Mouse (Mus musculus): ENCODE results near the gene Wfdc12. TPM values are rescaled to one million over a fixed set of nuclear protein-coding genes. Genes with fewer than 3 reads are reported as not detected.

Gene Wfdc12
- not detected in 2 replicates for polyA plus RNA-seq (2014; fragmentation: Nextera tagmentation; extraction: Ambion mirVana)

DNA sequence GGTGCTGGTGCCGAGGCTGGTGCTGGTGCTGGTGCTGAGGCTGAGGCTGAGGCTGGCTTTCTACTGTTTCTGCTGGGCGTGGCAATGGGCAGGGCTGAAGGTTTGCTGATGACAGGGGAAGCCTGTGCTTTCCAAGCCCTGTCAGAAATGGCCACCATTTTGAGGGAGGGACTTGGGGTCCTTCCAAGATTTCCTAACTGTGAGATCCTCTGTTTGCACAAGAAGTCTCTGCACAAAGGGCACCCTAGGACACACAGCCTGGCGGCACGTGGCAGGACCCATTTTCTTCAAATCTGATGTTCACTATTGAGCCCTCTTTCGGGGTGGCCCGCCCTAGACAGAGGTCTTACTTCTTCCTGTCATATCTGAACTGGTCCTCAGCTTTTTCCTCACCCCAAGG lies at the start of gene Wfdc12:
Gene Wfdc12, minus strand, starts transcription at position 33 of the 400 bp plus-strand sequence.
- Histone ChIP-seq H3K27ac (ENCODE audit: low read depth, low read length) (no peak within 1 kb of the TSS), H3K27me3 (replicated peaks; ENCODE audit: control insufficient read depth, insufficient read depth, low read length) (no peaks in the 10 kb centered on the region), H3K4me3 (ENCODE audit: low read depth, low read length) (no peak within 1 kb of the TSS), H3K9me3 (replicated peaks; ENCODE audit: control insufficient read depth, low read length) (no peaks in the 10 kb centered on the region), H3K4me2 (ENCODE audit: low read length) (no peak within 1 kb of the TSS), H3K9ac (ENCODE audit: low read length) (no peak within 1 kb of the TSS), H3K36me3 (ENCODE audit: control insufficient read depth, insufficient read depth, low read length) (no peaks in the 10 kb centered on the region), H3K4me1 (ENCODE audit: control insufficient read depth, insufficient read depth, low read length) (no peaks in the 10 kb centered on the region)
- ATAC-seq (no peak), DNase-seq (ENCODE audit: low spot score) (no peak)
- 78% methylated on average over 6 of the region's 6 CpGs for WGBS

DNA sequence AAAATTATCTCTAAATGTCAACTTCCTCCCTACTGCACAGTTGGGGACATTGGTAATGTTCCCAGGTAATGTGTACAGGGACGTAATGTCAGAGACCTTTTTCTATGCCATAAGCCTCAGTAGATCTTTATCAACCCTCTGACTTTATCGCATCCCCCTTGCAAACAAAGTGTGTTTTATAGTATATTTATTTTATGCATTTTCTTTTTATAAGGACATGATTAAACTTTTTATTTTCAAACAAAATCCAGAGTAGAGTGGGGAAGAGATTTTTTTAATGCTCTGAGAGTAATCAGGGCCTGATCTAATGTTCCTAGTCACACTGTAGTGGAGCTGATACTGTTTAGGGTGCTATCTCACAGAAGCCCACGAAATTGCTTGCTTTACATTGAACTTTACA lies 48.0 kb upstream of the Wfdc12 start, which contains the start of gene Svs2:
Gene Svs2, minus strand, starts transcription at position 101 of the 400 bp plus-strand sequence.
- no peak for DNase-seq (ENCODE audit: low spot score)
- H3K4me1 ChIP-seq (ENCODE audit: control insufficient read depth, insufficient read depth, low read length), result no peaks in the 10 kb centered on the region
- H3K4me2 ChIP-seq (ENCODE audit: low read length), result no peak within 1 kb of the TSS
- 88% methylated on average over 3 of the region's 3 CpGs for WGBS
- H3K4me3 ChIP-seq (ENCODE audit: low read depth, low read length), result no peak within 1 kb of the TSS
- H3K9ac ChIP-seq (ENCODE audit: low read length), result no peak within 1 kb of the TSS
- H3K27ac ChIP-seq (ENCODE audit: low read depth, low read length), result no peak within 1 kb of the TSS
- no peaks in the 10 kb centered on the region for H3K27me3 ChIP-seq (replicated peaks; ENCODE audit: control insufficient read depth, insufficient read depth, low read length)
- ATAC-seq, result no peak
- H3K9me3 ChIP-seq (replicated peaks; ENCODE audit: control insufficient read depth, low read length), result no peaks in the 10 kb centered on the region
- H3K36me3 ChIP-seq (ENCODE audit: control insufficient read depth, insufficient read depth, low read length), result no peaks in the 10 kb centered on the region

DNA sequence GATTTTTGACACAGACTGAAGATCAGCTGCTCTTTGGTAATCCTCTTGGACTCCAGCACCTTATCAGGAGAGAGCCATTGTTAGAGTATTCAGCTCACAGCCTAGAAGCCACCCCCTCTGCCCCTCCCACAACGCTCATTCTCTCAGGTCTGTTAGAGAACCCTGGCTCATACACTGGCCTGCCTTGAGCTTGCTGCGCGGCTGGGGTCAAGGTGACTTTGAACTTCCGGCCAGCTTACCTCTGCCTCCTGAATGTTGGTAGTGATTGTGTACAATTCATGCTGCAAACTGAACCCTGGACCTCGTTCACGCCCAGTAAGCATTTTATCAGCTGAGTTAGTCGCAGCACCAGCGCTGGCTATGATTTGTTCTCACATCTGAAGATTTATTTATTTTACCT lies 42.3 kb upstream of the Wfdc12 start:
- Histone ChIP-seq H3K4me3 (ENCODE audit: low read depth, low read length) (no peak overlapping the region), H3K4me2 (ENCODE audit: low read length) (no peak overlapping the region), H3K36me3 (ENCODE audit: control insufficient read depth, insufficient read depth, low read length) (no peaks in the 10 kb centered on the region), H3K4me1 (ENCODE audit: control insufficient read depth, insufficient read depth, low read length) (no peaks in the 10 kb centered on the region), H3K9ac (ENCODE audit: low read length) (no peak overlapping the region), H3K9me3 (replicated peaks; ENCODE audit: control insufficient read depth, low read length) (no peaks in the 10 kb centered on the region), H3K27ac (ENCODE audit: low read depth, low read length) (no peak overlapping the region), H3K27me3 (replicated peaks; ENCODE audit: control insufficient read depth, insufficient read depth, low read length) (no peaks in the 10 kb centered on the region)
- ATAC-seq (no peak), DNase-seq (ENCODE audit: low spot score) (no peak)
- WGBS, result 91% methylated on average over 8 of the region's 8 CpGs

DNA sequence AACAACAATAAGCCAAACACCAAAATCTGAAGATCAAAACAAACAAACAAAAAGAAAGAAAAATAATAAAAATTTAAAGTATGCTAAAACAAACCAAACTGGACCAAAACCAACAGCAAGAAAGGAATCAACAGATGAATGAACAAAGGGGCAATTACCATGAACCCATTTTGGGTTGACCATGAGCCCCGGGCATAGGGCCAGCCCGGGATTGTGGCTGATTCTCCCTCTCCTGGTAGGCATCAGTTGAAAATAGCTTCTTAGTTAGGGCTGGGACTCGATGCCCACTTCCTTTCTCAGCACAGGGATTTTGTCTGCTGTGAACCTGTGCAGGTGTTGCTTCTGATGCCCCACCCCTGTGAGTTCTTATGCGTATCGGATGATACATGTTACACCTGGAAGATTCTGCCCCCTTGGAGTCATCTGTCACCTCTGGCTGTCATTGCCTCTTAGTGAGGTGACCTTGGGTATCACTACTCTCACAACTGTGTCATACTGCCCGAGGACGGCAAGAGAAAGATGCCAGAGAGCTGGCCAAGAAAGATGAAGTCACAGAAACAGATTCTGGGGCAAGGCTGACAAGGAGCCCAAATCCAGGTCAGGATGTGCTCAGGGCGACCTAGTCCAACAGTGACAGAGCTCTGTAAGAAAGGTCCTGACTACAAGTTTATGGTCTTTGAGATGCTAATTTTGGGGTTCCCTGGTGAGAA lies 38.1 kb upstream of the Wfdc12 start:
- no peaks in the 10 kb centered on the region for H3K36me3 ChIP-seq (ENCODE audit: control insufficient read depth, insufficient read depth, low read length)
- no peak overlapping the region for H3K9ac ChIP-seq (ENCODE audit: low read length)
- no peak overlapping the region for H3K4me2 ChIP-seq (ENCODE audit: low read length)
- no peak for DNase-seq (ENCODE audit: low spot score)
- ATAC-seq, result no peak
- 82% methylated on average over 8 of the region's 8 CpGs for WGBS
- no peak overlapping the region for H3K27ac ChIP-seq (ENCODE audit: low read depth, low read length)
- H3K4me1 ChIP-seq (ENCODE audit: control insufficient read depth, insufficient read depth, low read length), result no peaks in the 10 kb centered on the region
- H3K27me3 ChIP-seq (replicated peaks; ENCODE audit: control insufficient read depth, insufficient read depth, low read length), result no peaks in the 10 kb centered on the region
- H3K4me3 ChIP-seq (ENCODE audit: low read depth, low read length), result no peak overlapping the region
- H3K9me3 ChIP-seq (replicated peaks; ENCODE audit: control insufficient read depth, low read length), result no peaks in the 10 kb centered on the region

DNA sequence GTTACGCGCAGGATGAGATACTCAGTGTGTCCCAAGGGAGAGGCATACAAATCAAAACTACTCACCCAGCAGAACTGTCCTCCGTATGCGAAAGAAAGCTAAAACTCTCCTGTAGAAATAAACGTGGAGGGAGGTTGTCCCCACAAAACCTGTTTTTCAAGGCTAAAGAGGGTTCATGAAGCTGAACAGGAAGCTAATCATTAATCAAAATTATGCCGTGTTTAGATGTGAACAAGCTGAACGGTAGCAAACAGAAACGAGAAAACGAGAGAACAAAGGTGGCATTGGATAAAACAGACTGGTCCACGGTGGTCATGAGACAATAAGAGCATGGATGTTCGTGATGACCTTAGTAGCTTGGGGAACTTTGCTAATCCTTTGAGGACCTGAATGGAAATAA lies 31.1 kb upstream of the Wfdc12 start, which contains the start of gene Wfdc15b:
Gene Wfdc15b, minus strand, starts transcription at position 139 of the 400 bp plus-strand sequence.
- no peak within 1 kb of the TSS for H3K27ac ChIP-seq (ENCODE audit: low read depth, low read length)
- H3K9ac ChIP-seq (ENCODE audit: low read length), result no peak within 1 kb of the TSS
- no peak within 1 kb of the TSS for H3K4me3 ChIP-seq (ENCODE audit: low read depth, low read length)
- DNase-seq (ENCODE audit: low spot score), result no peak
- 84% methylated on average over 11 of the region's 11 CpGs for WGBS
- H3K4me2 ChIP-seq (ENCODE audit: low read length), result no peak within 1 kb of the TSS
- ATAC-seq, result no peak
- no peaks in the 10 kb centered on the region for H3K27me3 ChIP-seq (replicated peaks; ENCODE audit: control insufficient read depth, insufficient read depth, low read length)
- no peaks in the 10 kb centered on the region for H3K9me3 ChIP-seq (replicated peaks; ENCODE audit: control insufficient read depth, low read length)
- no peaks in the 10 kb centered on the region for H3K4me1 ChIP-seq (ENCODE audit: control insufficient read depth, insufficient read depth, low read length)
- H3K36me3 ChIP-seq (ENCODE audit: control insufficient read depth, insufficient read depth, low read length), result no peaks in the 10 kb centered on the region

DNA sequence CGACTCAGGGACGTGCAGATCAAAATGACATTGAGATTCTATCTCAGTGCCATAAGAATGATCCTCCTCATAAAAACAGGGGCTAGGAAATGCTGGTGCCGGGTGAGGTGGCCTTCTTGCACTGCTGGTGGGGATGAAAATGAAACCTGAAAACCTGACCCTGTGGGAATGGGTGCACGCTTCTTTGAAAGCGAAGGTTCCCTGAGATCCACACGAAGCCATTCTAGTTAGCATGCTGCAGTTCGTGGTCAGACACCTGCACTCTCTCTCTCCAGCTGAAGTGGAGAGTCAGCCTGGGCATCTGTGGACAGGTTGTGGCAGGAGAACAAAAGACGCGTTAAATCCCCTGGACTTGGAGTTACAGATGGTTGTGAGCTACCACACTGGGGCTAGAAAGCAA lies 28.9 kb upstream of the Wfdc12 start:
- no peak overlapping the region for H3K4me2 ChIP-seq (ENCODE audit: low read length)
- no peak overlapping the region for H3K9ac ChIP-seq (ENCODE audit: low read length)
- H3K27me3 ChIP-seq (replicated peaks; ENCODE audit: control insufficient read depth, insufficient read depth, low read length), result no peaks in the 10 kb centered on the region
- H3K36me3 ChIP-seq (ENCODE audit: control insufficient read depth, insufficient read depth, low read length), result no peaks in the 10 kb centered on the region
- no peaks in the 10 kb centered on the region for H3K9me3 ChIP-seq (replicated peaks; ENCODE audit: control insufficient read depth, low read length)
- no peak for ATAC-seq
- no peak overlapping the region for H3K27ac ChIP-seq (ENCODE audit: low read depth, low read length)
- H3K4me3 ChIP-seq (ENCODE audit: low read depth, low read length), result no peak overlapping the region
- no peaks in the 10 kb centered on the region for H3K4me1 ChIP-seq (ENCODE audit: control insufficient read depth, insufficient read depth, low read length)
- no peak for DNase-seq (ENCODE audit: low spot score)
- 83% methylated on average over 9 of the region's 9 CpGs for WGBS

DNA sequence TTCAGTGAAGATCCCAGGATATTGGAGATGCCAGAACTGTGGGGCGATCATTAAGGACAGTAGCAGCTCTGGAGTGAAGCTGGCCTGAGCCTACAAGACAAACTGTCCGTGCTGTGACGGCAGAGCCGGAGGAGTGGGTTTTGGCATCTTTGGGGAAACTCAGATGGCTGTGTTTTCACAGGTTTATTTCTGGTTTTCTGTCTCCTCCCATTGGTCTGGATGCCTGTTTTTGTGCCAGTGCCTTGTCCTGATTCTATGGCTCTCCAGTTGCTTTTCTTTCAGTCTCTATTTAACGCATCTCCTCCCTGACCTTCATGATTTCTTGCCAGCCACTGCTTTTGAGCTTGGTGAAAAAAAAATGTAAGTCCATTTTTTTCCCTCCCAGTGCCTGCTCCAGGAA lies 22.3 kb upstream of the Wfdc12 start:
- Histone ChIP-seq H3K4me1 (ENCODE audit: control insufficient read depth, insufficient read depth, low read length) (no peaks in the 10 kb centered on the region), H3K4me3 (ENCODE audit: low read depth, low read length) (no peak overlapping the region), H3K4me2 (ENCODE audit: low read length) (no peak overlapping the region), H3K9me3 (replicated peaks; ENCODE audit: control insufficient read depth, low read length) (no peaks in the 10 kb centered on the region), H3K9ac (ENCODE audit: low read length) (no peak overlapping the region), H3K27ac (ENCODE audit: low read depth, low read length) (no peak overlapping the region), H3K27me3 (replicated peaks; ENCODE audit: control insufficient read depth, insufficient read depth, low read length) (no peaks in the 10 kb centered on the region), H3K36me3 (ENCODE audit: control insufficient read depth, insufficient read depth, low read length) (no peaks in the 10 kb centered on the region)
- no peak for ATAC-seq
- DNase-seq (ENCODE audit: low spot score), result no peak
- WGBS, result 91% methylated on average over 5 of the region's 5 CpGs

DNA sequence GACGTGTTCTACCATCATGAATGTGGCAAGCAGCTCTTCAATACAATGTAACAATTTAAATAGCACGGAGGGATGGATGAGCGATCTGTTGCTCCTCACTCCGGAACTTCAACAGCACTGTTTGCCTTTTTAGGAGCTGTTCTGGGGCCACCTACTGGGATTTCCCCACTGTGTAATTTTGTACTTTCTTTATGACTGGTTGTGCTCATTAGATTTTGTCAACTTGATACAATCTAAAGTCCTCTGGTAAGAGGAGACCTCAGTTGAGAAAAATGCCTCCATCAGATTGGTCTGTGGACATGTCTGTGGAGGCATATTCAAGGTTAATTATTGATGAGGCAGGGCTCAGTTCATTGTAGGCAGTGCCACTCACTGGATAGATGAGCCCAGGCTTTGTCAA lies 20.5 kb upstream of the Wfdc12 start:
- 88% methylated on average over 4 of the region's 4 CpGs for WGBS
- H3K9me3 ChIP-seq (replicated peaks; ENCODE audit: control insufficient read depth, low read length), result no peaks in the 10 kb centered on the region
- no peak overlapping the region for H3K4me3 ChIP-seq (ENCODE audit: low read depth, low read length)
- no peak overlapping the region for H3K4me2 ChIP-seq (ENCODE audit: low read length)
- ATAC-seq, result no peak
- H3K27ac ChIP-seq (ENCODE audit: low read depth, low read length), result no peak overlapping the region
- no peaks in the 10 kb centered on the region for H3K4me1 ChIP-seq (ENCODE audit: control insufficient read depth, insufficient read depth, low read length)
- H3K9ac ChIP-seq (ENCODE audit: low read length), result no peak overlapping the region
- H3K27me3 ChIP-seq (replicated peaks; ENCODE audit: control insufficient read depth, insufficient read depth, low read length), result no peaks in the 10 kb centered on the region
- no peaks in the 10 kb centered on the region for H3K36me3 ChIP-seq (ENCODE audit: control insufficient read depth, insufficient read depth, low read length)
- no peak for DNase-seq (ENCODE audit: low spot score)

DNA sequence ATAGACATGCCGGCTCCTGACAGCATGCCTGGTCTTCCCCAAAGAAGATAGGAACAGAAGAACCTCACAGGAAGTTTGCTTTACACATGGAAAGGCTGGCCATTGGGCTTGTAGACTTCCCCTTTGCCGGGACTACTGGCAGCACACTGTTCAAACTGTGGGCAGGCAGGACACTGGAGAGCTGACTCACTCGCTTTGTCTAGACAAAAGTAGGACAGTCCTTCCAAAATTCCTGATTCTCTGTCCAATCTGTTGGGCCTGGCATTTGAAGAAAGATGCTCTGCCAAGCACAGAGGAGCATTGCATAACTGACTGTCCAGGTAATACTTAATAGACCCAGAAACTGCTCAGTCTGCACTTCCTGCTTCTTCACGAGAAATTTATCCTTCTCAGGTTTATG lies 16.3 kb upstream of the Wfdc12 start:
- Histone ChIP-seq H3K27ac (ENCODE audit: low read depth, low read length) (no peak overlapping the region), H3K27me3 (replicated peaks; ENCODE audit: control insufficient read depth, insufficient read depth, low read length) (no peaks in the 10 kb centered on the region), H3K4me3 (ENCODE audit: low read depth, low read length) (no peak overlapping the region), H3K4me2 (ENCODE audit: low read length) (no peak overlapping the region), H3K4me1 (ENCODE audit: control insufficient read depth, insufficient read depth, low read length) (no peaks in the 10 kb centered on the region), H3K9me3 (replicated peaks; ENCODE audit: control insufficient read depth, low read length) (no peaks in the 10 kb centered on the region), H3K36me3 (ENCODE audit: control insufficient read depth, insufficient read depth, low read length) (no peaks in the 10 kb centered on the region), H3K9ac (ENCODE audit: low read length) (no peak overlapping the region)
- no peak for DNase-seq (ENCODE audit: low spot score)
- no peak for ATAC-seq
- WGBS, result 91% methylated on average over 4 of the region's 4 CpGs
